In the genomic region with DNA sequence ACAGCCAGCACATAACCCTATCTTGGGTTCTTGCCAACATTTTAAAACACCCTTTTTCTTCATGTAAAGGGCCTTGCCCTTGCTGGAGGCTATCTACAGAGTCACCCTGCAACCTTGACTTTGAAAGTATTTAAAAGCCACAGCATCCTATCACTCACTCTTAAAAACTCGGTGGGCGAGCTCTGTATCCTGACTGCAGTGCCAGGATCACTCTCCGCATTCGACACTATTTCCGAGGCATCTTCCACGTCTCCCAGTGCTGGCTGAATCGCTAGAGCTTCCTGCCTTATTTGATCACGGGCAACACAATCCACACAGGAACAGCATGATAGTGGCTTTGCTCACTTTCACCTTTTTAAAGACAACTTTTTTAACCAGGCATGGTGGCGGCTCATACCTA, we compare ENCODE assay signal across 16 mouse cellular contexts. TPM values are rescaled to one million over a fixed set of nuclear protein-coding genes. Genes with fewer than 3 reads are reported as not detected.
DNase-seq lines count a peak whose midpoint lies in the region; ATAC-seq and TF ChIP-seq lines count a peak whose summit lies in the region.
"Had no signal": no experiment of that assay in that cellular context is flagged by ENCODE, and none has a peak within 500 bp of the region (broad histone marks: within the 10 kb centered on the region; RNA-seq: fewer than 3 reads in every experiment).

No protein-coding gene starts in this region.

- H3K36me3 ChIP-seq in heart, embryonic 16.5 days (ENCODE audit: control insufficient read depth, insufficient read depth): peaks cover 3% of the 10 kb centered on the region; the same call in 1 of the 2 replicates
- peaks cover 79% of the 10 kb centered on the region for H3K36me3 ChIP-seq in megakaryocyte, embryonic 14.5 days (replicated peaks; ENCODE audit: low read length)
- H3K36me3 ChIP-seq in liver, postnatal 0 days (replicated peaks; ENCODE audit: insufficient read depth, low read length): no peaks in the 10 kb centered on the region
- H3K36me3 ChIP-seq: forebrain, embryonic 15.5 days had no signal

- H3K9ac ChIP-seq in heart, embryonic 16.5 days (ENCODE audit: low read length): peak overlapping the region; percentile 49; the same call in 1 of the 2 replicates
- no peak overlapping the region for H3K9ac ChIP-seq in liver, postnatal 0 days (replicated peaks)
- H3K9ac ChIP-seq: forebrain, embryonic 15.5 days had no signal

- no peak for TF ChIP-seq CTCF in cerebellum, adult 2 months (IDR thresholded peaks at IDR 0.05; ENCODE audit: borderline replicate concordance, insufficient read depth, low read depth, low read length)
- no peak for TF ChIP-seq CTCF in liver, postnatal 0 days (IDR thresholded peaks at IDR 0.05; ENCODE audit: low read depth)

- no peak for TF ChIP-seq POLR2A in cerebellum, adult 2 months (IDR thresholded peaks at IDR 0.05; ENCODE audit: borderline replicate concordance, insufficient read depth, low read length)

- peak overlapping the region; percentile 19 for H3K4me2 ChIP-seq in heart, embryonic 16.5 days (ENCODE audit: low read depth, low read length)
- no peak overlapping the region for H3K4me2 ChIP-seq in liver, postnatal 0 days (ENCODE audit: low read depth, low read length)
- H3K4me2 ChIP-seq: forebrain, embryonic 15.5 days had no signal

- no peaks in the 10 kb centered on the region for H3K27me3 ChIP-seq in cerebellum, adult 2 months (ENCODE audit: control insufficient read depth, insufficient read depth, low read length)
- H3K27me3 ChIP-seq in heart, embryonic 16.5 days (ENCODE audit: control insufficient read depth, insufficient read depth, low read length): no peaks in the 10 kb centered on the region
- no peaks in the 10 kb centered on the region for H3K27me3 ChIP-seq in megakaryocyte, embryonic 14.5 days (replicated peaks)
- H3K27me3 ChIP-seq in liver, postnatal 0 days (ENCODE audit: insufficient read depth, low read length): no peaks in the 10 kb centered on the region
- H3K27me3 ChIP-seq: forebrain, embryonic 15.5 days; Patski had no signal

- H3K4me3 ChIP-seq in cerebellum, adult 2 months (replicated peaks; ENCODE audit: insufficient read depth, low read depth, low read length): no peak overlapping the region
- H3K4me3 ChIP-seq in heart, embryonic 16.5 days (ENCODE audit: low read length): no peak overlapping the region
- peak overlapping the region; percentile 89 for H3K4me3 ChIP-seq in megakaryocyte, embryonic 14.5 days (replicated peaks)
- no peak overlapping the region for H3K4me3 ChIP-seq in liver, postnatal 0 days (ENCODE audit: low read depth, low read length)
- H3K4me3 ChIP-seq: forebrain, embryonic 15.5 days had no signal

- no peaks in the 10 kb centered on the region for H3K9me3 ChIP-seq in heart, embryonic 16.5 days (replicated peaks; ENCODE audit: control insufficient read depth, low read length)
- no peaks in the 10 kb centered on the region for H3K9me3 ChIP-seq in megakaryocyte, embryonic 14.5 days
- no peaks in the 10 kb centered on the region for H3K9me3 ChIP-seq in liver, postnatal 0 days (ENCODE audit: low read length)
- H3K9me3 ChIP-seq: forebrain, embryonic 15.5 days had no signal

- ATAC-seq in heart, embryonic 16.5 days (replicated peaks; ENCODE audit: extremely low read depth, insufficient read depth, low FRiP score): no peak
- ATAC-seq in megakaryocyte, adult 5-6 weeks (ENCODE audit: poor library complexity, severe bottlenecking): no peak
- no peak for ATAC-seq in liver, postnatal 0 days
- ATAC-seq: forebrain, embryonic 15.5 days; lung, postnatal 0 days; Patski had no signal

- DNase-seq in cerebellum, postnatal 25 days: peak; percentile 10 to 22
- DNase-seq in cerebellum, adult 2 months: no peak
- no peak for DNase-seq in heart, postnatal 4 days
- DNase-seq in liver, postnatal 0 days: no peak
- no peak for DNase-seq in thymus, postnatal 36 days
- DNase-seq: B cell, adult 2 months; cerebellum, adult 9-10 months; embryo, embryonic 11 days; gastrocnemius, postnatal 10 days; right cerebral cortex, postnatal 4 days had no signal

- no peak for TF ChIP-seq EP300 in liver, postnatal 0 days (IDR thresholded peaks at IDR 0.05; ENCODE audit: low read depth)

- WGBS in cerebellum, adult 2 months: 28% methylated on average over 9 of the region's 9 CpGs
- 46% methylated on average over 9 of the region's 9 CpGs for WGBS in heart, embryonic 16.5 days
- WGBS in liver, postnatal 0 days (ENCODE audit: insufficient replicate concordance): 67% methylated on average over 9 of the region's 9 CpGs

- H3K4me1 ChIP-seq in cerebellum, adult 2 months (ENCODE audit: control insufficient read depth, insufficient read depth, low read length): peaks cover 64% of the 10 kb centered on the region
- peaks cover 72% of the 10 kb centered on the region for H3K4me1 ChIP-seq in heart, embryonic 16.5 days (ENCODE audit: control insufficient read depth, insufficient read depth, low read length)
- peaks cover 100% of the 10 kb centered on the region for H3K4me1 ChIP-seq in megakaryocyte, embryonic 14.5 days
- peaks cover 88% of the 10 kb centered on the region for H3K4me1 ChIP-seq in liver, postnatal 0 days (ENCODE audit: insufficient read depth)

- H3K27ac ChIP-seq in cerebellum, adult 2 months (ENCODE audit: insufficient read depth, low read length): no peak overlapping the region
- H3K27ac ChIP-seq in heart, embryonic 16.5 days (ENCODE audit: low read length): peak overlapping the region; percentile 44; the same call in 1 of the 2 replicates
- H3K27ac ChIP-seq in liver, postnatal 0 days (ENCODE audit: low read depth): 0 out of 2 replicates have a peak overlapping the region, but pooled peaks have one; percentile 72

RNA-seq across cellular contexts. Expression of a gene that starts 14.1 kb away (rescaled TPM):
- 41.7 and 47.5 TPM in 2 replicates for polyA plus RNA-seq in cerebellum, adult 2 months (2012; rRNA removed)
- 58.7 and 61.4 TPM in 2 replicates for polyA plus RNA-seq in heart, embryonic 16.5 days (2015; fragmentation: Nextera tagmentation; extraction: Ambion mirVana)
- 10 to 100 TPM; 42.3 to 49.1 TPM for total RNA-seq in heart, postnatal 4 days (2021)
- 437 and 1,468 TPM in 2 replicates for polyA plus RNA-seq in megakaryocyte, embryonic 14.5 days (2012; ENCODE audit: insufficient read depth, low replicate concordance)
- total RNA-seq in megakaryocyte, adult 5-6 weeks (2015): 28.9 and 29.2 TPM in 2 replicates
- total RNA-seq in megakaryocyte, adult 5-6 weeks (2017): 29.1 and 29.9 TPM in 2 replicates
- polyA plus RNA-seq in liver, postnatal 0 days (2015; fragmentation: Nextera tagmentation; extraction: Ambion mirVana): 16.4 and 17.6 TPM in 2 replicates

RNA-seq across cellular contexts. Expression of a gene that starts 44.5 kb away (rescaled TPM):
- polyA plus RNA-seq in cerebellum, adult 2 months (2012; rRNA removed): 41.8 and 42.4 TPM in 2 replicates
- 11.2 and 11.7 TPM in 2 replicates for polyA plus RNA-seq in heart, embryonic 16.5 days (2015; fragmentation: Nextera tagmentation; extraction: Ambion mirVana)
- total RNA-seq in heart, postnatal 4 days (2021): 10 to 100 TPM; 29.6 to 42.2 TPM
- 5.4 and 11.0 TPM in 2 replicates for polyA plus RNA-seq in megakaryocyte, embryonic 14.5 days (2012; ENCODE audit: insufficient read depth, low replicate concordance)
- total RNA-seq in megakaryocyte, adult 5-6 weeks (2015): 6.0 and 6.6 TPM in 2 replicates
- total RNA-seq in megakaryocyte, adult 5-6 weeks (2017): 12.1 and 13.0 TPM in 2 replicates
- 10.1 and 13.5 TPM in 2 replicates for polyA plus RNA-seq in liver, postnatal 0 days (2015; fragmentation: Nextera tagmentation; extraction: Ambion mirVana)

Comparison
In these comparisons a context has a peak if more than half of its experiments do, and no peak if none do; other contexts are left out.
1. DNase-seq: peak in cerebellum, postnatal 25 days (2 of 2); none in cerebellum, adult 2 months (0 of 2), heart, postnatal 4 days (single experiment), liver, postnatal 0 days (single experiment) and thymus, postnatal 36 days (0 of 2).